Mouse (Mus musculus) brain, embryonic 18.5 days (tissue): Measurements from ENCODE around the gene Dpf3.

ENCODE experiments used
- DNase-seq: peaks from one replicate; pipeline ENCODE4 v3.0.0-alpha.2; 2012; ENCODE audit warnings: low read depth, low spot score

The Dpf3 gene

DNA sequence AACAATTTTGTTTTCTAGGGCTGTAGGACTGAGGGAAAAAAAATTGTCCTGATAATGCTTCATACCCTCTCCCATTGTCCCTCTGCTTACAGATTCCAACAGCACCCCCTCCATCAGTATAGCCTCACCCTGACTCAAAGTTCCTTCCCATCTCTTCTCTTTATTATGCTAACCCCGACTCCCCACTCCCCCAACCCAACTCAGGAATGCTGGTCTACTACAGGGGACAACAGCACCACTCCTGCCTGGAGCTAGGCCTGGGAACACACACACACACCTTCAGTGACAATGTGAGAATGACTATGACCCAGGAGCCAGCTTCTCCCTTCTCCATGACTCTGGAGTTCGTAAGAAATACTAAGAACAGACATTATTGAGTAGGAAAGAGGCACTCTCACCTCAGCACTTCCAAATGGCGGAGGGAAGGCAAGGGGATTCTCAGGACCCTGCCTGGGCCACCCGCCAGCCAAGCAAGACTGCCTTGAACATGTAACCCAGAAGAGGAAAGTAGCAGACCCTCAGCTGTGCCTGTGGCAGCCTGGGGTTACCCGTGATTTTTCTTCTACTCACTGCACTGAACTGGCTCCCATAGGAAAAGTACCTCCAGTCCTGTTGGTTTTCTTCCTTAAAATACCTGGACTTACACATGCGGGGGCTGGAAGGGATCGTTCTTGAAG, 276.2 kb downstream of the Dpf3 start:
- DNase-seq = no peak

DNA sequence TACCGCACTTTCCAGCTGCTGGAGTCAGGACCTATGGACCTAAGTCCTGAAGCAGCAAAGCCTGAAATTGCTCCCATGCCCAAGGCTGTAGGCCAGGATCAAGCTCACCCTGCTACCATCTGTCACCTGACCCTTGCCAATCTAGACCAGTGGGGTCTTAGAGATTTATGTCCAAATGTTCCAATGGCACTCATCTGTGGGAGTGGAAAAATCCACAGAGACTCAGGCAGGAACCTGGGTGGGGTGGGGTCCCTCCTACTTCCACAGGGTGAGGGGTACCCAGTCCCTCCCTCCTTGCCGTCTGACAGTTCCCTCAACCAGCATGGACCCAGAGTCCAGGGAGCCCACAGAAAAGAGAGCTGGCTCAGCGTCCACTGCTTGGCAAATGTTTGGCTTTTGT, 276.8 kb downstream of the Dpf3 start:
- no peak for DNase-seq

DNA sequence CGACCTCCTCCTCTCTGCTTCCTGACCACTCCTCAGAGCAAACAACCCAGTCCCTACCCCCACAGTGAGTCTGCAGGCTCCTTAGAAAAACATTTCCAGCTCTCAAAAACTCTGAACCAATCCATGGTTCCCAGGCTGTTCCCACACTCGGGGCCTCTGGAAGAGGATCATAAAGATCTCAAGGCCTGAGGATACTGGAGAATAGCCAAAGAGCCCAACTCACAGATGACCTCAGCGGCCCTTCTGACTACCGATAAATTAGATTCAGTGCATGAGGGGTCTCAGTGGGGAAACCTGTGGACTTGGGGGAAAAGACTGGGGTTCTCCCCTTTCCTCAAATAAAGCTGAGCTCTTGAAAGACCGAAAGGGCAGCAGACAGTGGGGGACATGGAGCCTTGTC, 277.2 kb downstream of the Dpf3 start:
- no peak for DNase-seq

- no peak for DNase-seq
Measured at GRCm38 (mm10) chr12:83209461-83209860, 278.1 kb downstream of the Dpf3 start.

DNA sequence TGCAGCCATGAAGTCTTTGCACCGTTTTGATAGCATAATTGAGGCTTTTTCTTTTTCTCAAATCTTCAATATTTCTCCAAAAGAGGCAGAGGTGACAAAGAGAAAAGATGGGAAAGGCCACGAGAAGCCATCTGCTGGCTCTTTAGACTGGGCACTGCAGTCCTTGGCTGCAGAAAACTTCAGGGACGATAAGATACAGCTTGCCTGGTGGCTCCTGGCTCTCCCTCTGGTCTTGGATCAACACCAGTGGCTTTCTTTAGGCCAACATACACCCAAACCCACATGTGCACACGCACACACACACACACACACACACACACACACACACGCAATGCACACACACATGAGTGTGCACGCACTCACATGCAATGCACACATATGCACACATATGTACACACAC, 278.7 kb downstream of the Dpf3 start:
- DNase-seq = no peak

GRCm38 (mm10) chr12:83208011-83208410, 279.5 kb downstream of the Dpf3 start:
- no peak for DNase-seq

DNA sequence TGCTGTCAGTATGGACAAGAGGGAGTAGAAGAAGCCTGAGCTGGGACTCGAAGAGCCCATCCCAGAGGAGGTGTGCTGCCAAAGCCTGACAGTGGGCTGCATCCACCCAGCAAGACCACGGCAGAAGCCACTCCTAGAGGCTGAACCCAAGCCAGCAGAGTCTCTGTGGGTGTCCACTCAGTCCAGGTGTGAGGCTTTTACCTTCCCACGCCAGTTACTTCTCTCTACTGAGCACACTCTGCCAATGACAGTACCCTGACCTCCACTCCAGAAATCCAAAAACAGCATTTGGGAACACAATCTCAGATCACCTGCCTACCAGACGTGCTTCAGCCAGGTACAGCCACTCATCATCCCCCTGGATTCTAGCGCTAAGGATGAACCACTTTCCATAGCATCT, 280.0 kb downstream of the Dpf3 start:
- no peak for DNase-seq

DNA sequence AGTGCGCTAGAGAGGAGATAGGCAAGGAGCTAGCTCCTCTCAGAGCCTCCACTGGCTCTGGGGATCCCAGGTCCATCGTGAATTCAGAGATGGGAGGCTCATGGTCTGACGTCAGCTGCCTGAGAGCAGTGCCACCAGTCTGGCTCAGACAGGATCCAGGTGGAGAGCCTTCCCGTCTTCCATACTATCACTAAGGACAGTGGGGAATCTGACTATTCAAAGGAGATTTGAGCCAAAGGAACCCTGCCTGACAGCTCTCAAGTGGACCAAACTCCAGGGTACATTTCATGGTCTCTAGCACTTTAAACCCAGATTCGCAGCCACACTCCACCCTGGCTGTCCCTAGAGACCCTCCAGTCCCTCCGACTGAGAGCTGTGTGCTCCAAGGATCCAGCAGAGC, 280.6 kb downstream of the Dpf3 start:
- DNase-seq = no peak

- DNase-seq = no peak
Measured at GRCm38 (mm10) chr12:83204361-83204760, 283.2 kb downstream of the Dpf3 start.

- DNase-seq = no peak
Measured at GRCm38 (mm10) chr12:83201674-83202073, 285.8 kb downstream of the Dpf3 start.

DNA sequence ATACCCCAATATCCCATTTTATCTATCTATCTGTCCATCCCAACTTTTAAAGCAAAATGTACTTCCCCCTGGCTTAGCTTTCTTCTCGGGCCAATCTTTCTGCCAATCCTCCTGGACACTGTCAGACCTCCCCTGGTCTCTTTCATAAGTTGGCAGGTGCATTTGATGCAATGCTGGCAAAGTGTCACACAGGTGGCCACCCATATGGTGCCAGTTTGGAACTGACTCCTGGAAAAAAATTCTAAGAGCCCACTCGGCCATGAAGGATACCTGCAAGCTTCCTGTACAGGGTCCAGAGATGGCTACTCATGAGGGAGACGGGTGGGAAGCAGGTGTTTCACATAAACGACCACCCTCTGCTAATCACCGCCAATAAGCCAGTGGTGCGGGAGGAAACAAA, 307.0 kb downstream of the Dpf3 start:
- no peak for DNase-seq

- DNase-seq = no peak
Measured at GRCm38 (mm10) chr12:83179860-83180259, 307.7 kb downstream of the Dpf3 start.

- no peak for DNase-seq
Measured at GRCm38 (mm10) chr12:83178770-83179169, 308.7 kb downstream of the Dpf3 start.

- no peak for DNase-seq
Measured at GRCm38 (mm10) chr12:83169495-83170209, 317.9 kb downstream of the Dpf3 start.

- no peak for DNase-seq
Measured at GRCm38 (mm10) chr12:83168310-83168709, 319.2 kb downstream of the Dpf3 start.

DNA sequence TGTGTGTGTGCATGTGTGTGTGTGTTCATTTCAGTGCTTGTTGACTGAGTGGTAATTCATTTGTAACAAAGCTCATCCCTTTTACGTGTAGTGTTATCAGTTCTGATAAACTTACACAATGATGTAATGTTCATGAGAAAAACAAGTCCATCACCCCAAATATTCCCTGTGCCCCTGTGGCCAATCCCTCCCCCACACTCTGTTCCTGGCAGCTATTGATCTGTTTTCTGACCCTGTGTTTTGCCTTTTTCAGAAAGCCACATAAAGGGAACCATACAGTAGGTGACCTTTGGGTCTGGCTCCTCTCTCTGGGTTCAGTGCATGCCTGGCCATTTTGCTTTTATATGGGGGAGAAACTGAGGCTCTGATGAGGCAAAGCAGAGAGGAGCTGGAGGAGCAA, 322.5 kb downstream of the Dpf3 start:
- no peak for DNase-seq
